Mouse (Mus musculus) testis, adult 2 months (tissue): ENCODE results near the gene Dner.

Source experiments
- CTCF ChIP-seq: fragments of 200-500 bp; IDR thresholded peaks from 2 replicates; pipeline ENCODE4 v1.5.1; 2012; ENCODE audit warnings: low read depth, mild to moderate bottlenecking, inconsistent platforms, low read length, moderate library complexity; ENCODE audit not compliant: control insufficient read depth, insufficient read depth, insufficient replicate concordance
- POLR2A ChIP-seq: fragments of 200-500 bp; IDR thresholded peaks from 2 replicates; pipeline ENCODE4 v1.6.1; 2012; ENCODE audit warnings: low read depth, mild to moderate bottlenecking, inconsistent platforms, low read length, moderate library complexity; ENCODE audit not compliant: control insufficient read depth

GRCm38 (mm10) chr1:84449566-84450278 lies 246.3 kb downstream of the Dner start:
- TF ChIP-seq POLR2A (no peak), CTCF (no peak)
